Mouse (Mus musculus): ENCODE measurements at regions not wholly inside any gene's neighbourhood (a gene's known extent, or its start where the extent isn't known, plus 50 kb on each side); places are given as distances from the start of the nearest gene placed in this dataset.

- DNase-seq (ENCODE audit: low spot score in 2 of 2), result no peak
Observed at GRCm38 (mm10) chr12:28380203-28380602, 172.0 kb downstream of the Dcdc2c start.

- no peak for DNase-seq (ENCODE audit: low spot score in 2 of 2)
Observed at GRCm38 (mm10) chr12:28377968-28378367, 174.2 kb downstream of the Dcdc2c start.

GRCm38 (mm10) chr12:28377373-28377772 is 174.8 kb downstream of the Dcdc2c start:
- DNase-seq (ENCODE audit: low spot score in 2 of 2), result no peak

GRCm38 (mm10) chr12:28376770-28377169 is 175.4 kb downstream of the Dcdc2c start:
- DNase-seq (ENCODE audit: low spot score in 2 of 2), result no peak

- no peak for DNase-seq (ENCODE audit: low spot score in 2 of 2)
Observed at GRCm38 (mm10) chr12:28365304-28365703, 186.9 kb downstream of the Dcdc2c start.

GRCm38 (mm10) chr12:28358737-28359333 is 193.4 kb downstream of the Dcdc2c start:
- DNase-seq (ENCODE audit: low spot score in 2 of 2), result no peak

GRCm38 (mm10) chr12:28357764-28358163 is 194.4 kb downstream of the Dcdc2c start:
- DNase-seq (ENCODE audit: low spot score in 2 of 2), result no peak

- no peak for DNase-seq (ENCODE audit: low spot score in 2 of 2)
Observed at GRCm38 (mm10) chr12:28353140-28353539, 199.1 kb downstream of the Dcdc2c start.

GRCm38 (mm10) chr12:28352571-28352970 is 199.6 kb downstream of the Dcdc2c start:
- no peak for DNase-seq (ENCODE audit: low spot score in 2 of 2)

GRCm38 (mm10) chr12:28342735-28343134 is 209.5 kb downstream of the Dcdc2c start:
- DNase-seq (ENCODE audit: low spot score in 2 of 2), result no peak

- no peak for DNase-seq (ENCODE audit: low spot score in 2 of 2)
Observed at GRCm38 (mm10) chr12:28332591-28332990, 219.6 kb downstream of the Dcdc2c start.

- no peak for DNase-seq (ENCODE audit: low spot score in 2 of 2)
Observed at GRCm38 (mm10) chr12:28331843-28332242, 220.4 kb downstream of the Dcdc2c start.

GRCm38 (mm10) chr12:28323659-28324058 is 228.5 kb downstream of the Dcdc2c start:
- no peak for DNase-seq (ENCODE audit: low spot score in 2 of 2)

- no peak for DNase-seq (ENCODE audit: low spot score in 2 of 2)
Observed at GRCm38 (mm10) chr12:28309226-28309625, 243.0 kb downstream of the Dcdc2c start.

GRCm38 (mm10) chr12:28302038-28302581 is 250.1 kb downstream of the Dcdc2c start:
- DNase-seq (ENCODE audit: low spot score in 2 of 2), result no peak

GRCm38 (mm10) chr12:28288376-28288896 is 263.8 kb downstream of the Dcdc2c start:
- no peak for DNase-seq (ENCODE audit: low spot score in 2 of 2)

GRCm38 (mm10) chr12:28255524-28255923 is 296.7 kb downstream of the Dcdc2c start:
- no peak for DNase-seq (ENCODE audit: low spot score in 2 of 2)

GRCm38 (mm10) chr12:28250526-28250925 is 301.7 kb downstream of the Dcdc2c start:
- no peak for DNase-seq (ENCODE audit: low spot score in 2 of 2)

GRCm38 (mm10) chr12:28248749-28249148 is 303.4 kb downstream of the Dcdc2c start:
- DNase-seq (ENCODE audit: low spot score in 2 of 2), result peak; percentile 33 to 38

- DNase-seq (ENCODE audit: low spot score in 2 of 2), result peak; percentile 33 to 42
Observed at GRCm38 (mm10) chr12:28248287-28248686, 303.9 kb downstream of the Dcdc2c start.

- peak; percentile 50 to 65 for DNase-seq (ENCODE audit: low spot score in 2 of 2)
Observed at GRCm38 (mm10) chr12:28238016-28238415, 314.2 kb downstream of the Dcdc2c start.

GRCm38 (mm10) chr12:28237041-28237440 is 315.2 kb downstream of the Dcdc2c start:
- DNase-seq (ENCODE audit: low spot score in 2 of 2), result no peak

- no peak for DNase-seq (ENCODE audit: low spot score in 2 of 2)
Observed at GRCm38 (mm10) chr12:28202847-28203246, 349.4 kb downstream of the Dcdc2c start.

Measured in left cerebral cortex, adult 18-20 months (tissue).